Mouse (Mus musculus) spleen, postnatal 14 days (tissue): ENCODE data around the gene 1700023F06Rik.
A peak's percentile ranks its signal among the peaks of the same experiment; 100 is the strongest.
"Not testable (repeated sequence)": the region's sequence is repeated elsewhere in the genome, so short reads cannot be mapped to it uniquely, and the experiment has no call there.

Experiments used
- DNase-seq, 2 experiments: peaks; one replicate each; pipeline ENCODE4 v3.0.0; 2021 to 2022; ENCODE audit warnings: low spot score in 2 of 2

Gene 1700023F06Rik

GRCm38 (mm10) chr11:103222718-103223117, 14.4 kb upstream of the 1700023F06Rik start:
- DNase-seq, result not testable (repeated sequence)

GRCm38 (mm10) chr11:103221437-103221836, 13.1 kb upstream of the 1700023F06Rik start:
- DNase-seq, result no peak

- no peak for DNase-seq
Measured at GRCm38 (mm10) chr11:103219995-103220394, 11.6 kb upstream of the 1700023F06Rik start.

DNA sequence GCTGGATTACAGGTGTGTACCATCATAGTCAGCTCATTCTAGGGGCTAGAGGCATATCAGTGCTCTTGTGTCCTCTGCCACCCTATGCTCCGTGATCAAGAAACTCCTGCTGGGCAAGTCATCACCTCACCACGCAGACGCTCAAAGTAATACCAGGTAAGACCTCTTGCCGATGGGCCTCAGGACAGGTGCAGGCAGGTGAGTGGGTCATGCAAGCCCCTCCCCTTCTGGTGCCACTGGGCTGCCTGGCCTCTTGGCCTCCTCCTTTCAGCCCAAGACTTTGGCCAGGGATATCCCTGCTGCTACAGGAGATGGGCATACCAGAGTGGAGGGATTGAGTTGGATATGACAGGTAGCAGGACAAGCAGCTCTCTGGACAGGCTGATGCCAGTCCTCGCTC, 10.9 kb upstream of the 1700023F06Rik start:
- no peak for DNase-seq

- DNase-seq, result no peak
Measured at GRCm38 (mm10) chr11:103218517-103218901, 10.2 kb upstream of the 1700023F06Rik start.

DNA sequence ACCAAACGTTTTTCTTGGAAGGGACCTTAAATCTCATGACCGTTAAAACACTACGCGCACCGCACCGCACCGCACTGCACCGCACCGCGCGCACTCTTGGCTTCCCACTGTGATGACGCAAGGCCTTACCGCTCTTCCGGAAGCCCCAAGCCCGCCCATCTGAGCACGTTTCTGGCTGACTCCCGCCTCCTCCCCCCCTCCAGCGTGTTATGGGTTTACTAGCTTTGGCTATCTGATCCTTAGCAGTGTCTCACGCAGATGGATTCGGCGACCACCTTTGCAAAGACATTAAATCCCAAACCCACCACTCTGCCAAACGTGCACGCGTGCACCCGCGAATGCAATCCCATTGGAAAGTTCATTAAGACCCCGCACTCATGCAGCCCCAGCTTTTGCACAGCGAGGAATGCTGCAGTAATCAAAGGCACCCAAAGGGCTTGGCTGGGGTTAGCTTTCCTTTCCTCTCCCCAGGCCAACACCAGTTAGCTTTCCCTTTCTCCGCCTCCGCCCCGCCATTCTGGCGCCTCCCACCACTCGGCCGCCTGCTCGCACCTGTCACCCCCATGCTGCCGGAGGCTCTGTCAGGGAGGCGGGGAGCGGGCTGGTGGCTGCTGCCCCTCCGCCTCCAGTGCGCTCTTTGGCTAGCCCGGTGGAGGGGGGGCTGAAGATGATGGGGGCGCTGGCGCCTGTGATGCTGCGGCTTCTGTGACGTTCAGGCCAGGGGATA, 9.6 kb upstream of the 1700023F06Rik start, which contains the start of gene Spata32:
Gene Spata32 (minus strand): TSS at position 643 of the 727 bp plus-strand sequence.
- DNase-seq, result peak in 1 of 2 experiments; percentile 32

DNA sequence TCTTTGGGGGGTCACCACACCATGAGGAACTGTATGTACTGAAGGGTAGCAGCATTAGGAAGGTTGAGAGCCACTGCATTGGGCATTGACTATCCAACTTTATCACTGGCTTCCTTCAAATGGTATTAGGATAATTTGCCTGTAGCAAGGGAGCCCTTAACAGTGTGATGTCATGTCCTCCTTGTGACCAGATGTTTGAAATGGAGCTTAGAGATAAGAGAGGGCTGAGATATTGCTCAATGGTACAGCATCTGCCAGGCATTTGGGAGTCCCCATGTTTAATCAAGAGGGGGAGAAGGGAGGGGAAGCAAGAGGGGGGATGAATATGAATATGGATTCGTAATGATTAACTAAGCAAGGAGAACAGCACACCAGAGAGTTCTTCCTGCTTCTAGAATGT, 7.0 kb upstream of the 1700023F06Rik start:
- no peak for DNase-seq

GRCm38 (mm10) chr11:103213712-103214111, 5.4 kb upstream of the 1700023F06Rik start:
- DNase-seq, result no peak

GRCm38 (mm10) chr11:103210291-103210690, 1.9 kb upstream of the 1700023F06Rik start:
- DNase-seq, result no peak

DNA sequence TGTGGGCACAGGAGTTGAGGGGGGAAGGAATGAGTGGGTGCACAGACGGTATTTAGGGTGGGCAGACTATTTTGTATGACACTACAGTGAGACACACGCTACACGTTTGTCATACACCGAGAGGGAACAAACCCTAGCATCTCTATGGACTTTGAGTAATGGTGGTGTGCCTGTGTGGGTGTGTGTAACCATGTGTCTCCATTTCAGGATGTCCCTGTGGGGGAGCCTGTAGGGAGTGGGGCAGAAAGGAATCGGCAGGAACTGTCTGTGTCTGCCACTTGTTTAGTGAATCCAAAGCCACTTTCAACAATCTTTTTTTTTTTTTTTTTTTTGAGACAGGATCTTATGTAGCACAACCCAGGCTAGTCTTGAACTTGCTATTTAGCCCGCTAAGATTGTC, 2.2 kb downstream of the 1700023F06Rik start:
- DNase-seq, result no peak

GRCm38 (mm10) chr11:103202376-103202775, 6.0 kb downstream of the 1700023F06Rik start:
- DNase-seq, result no peak

GRCm38 (mm10) chr11:103201664-103202063, 6.7 kb downstream of the 1700023F06Rik start:
- no peak for DNase-seq

GRCm38 (mm10) chr11:103198911-103199803, 9.2 kb downstream of the 1700023F06Rik start:
- no peak for DNase-seq

DNA sequence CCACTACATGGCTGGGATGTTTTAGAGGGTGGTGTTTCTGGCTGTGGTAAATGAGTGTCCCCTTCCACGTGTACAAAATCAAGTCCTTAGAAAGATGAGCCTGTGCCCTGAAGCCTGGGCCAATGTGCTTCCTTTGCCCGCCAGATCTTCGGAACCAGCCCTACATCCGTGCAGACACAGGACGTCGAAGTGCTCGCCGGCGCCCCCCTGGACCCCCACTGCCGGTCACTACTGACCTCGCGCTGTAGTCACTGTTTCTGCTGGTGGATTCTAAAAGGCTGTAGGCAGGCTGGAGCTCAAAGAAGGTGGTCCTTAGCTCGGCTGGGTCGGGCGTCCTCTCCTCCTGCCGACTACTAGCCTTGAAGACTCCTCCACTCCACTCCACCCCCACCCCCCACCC, 10.0 kb downstream of the 1700023F06Rik start:
- no peak for DNase-seq

GRCm38 (mm10) chr11:103197340-103197739, 11.0 kb downstream of the 1700023F06Rik start:
- DNase-seq, result no peak

DNA sequence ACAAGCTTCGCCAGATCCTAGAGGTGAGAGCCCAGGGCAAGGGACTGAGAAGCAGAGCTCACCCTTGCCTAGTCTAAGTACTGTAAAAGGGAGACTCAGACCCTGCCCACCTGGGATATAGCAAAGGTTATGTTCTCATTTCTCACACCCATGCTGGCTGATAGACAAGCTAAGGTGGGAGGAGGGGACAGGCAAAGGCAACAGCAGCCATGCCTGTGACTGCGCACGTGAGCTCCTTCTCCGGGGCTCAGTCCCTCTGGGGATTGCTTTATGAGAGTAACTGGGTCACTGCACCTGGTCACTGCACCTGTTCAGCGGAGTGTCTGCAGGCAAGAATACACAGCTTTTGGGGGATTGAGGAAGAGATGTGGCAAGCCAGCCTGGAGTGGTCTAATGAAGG, 12.7 kb downstream of the 1700023F06Rik start:
- no peak for DNase-seq

- DNase-seq, result no peak
Measured at GRCm38 (mm10) chr11:103195236-103195635, 13.1 kb downstream of the 1700023F06Rik start.

DNA sequence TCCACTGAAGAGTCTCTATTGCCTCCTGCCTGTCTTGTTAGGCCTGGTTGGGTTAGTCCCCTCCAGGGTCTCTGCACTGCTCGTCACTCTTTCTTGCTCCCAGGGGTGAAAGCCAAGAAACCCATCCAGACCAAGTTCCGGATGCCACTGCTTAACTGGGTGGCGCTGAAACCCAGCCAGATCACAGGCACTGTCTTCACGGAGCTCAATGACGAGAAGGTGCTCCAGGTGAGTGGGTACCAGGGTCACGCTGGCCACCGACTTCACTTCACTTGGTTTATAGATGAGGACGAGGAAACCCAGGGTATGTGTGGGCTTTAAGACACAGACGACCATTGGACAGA, 14.6 kb downstream of the 1700023F06Rik start:
- DNase-seq, result no peak

GRCm38 (mm10) chr11:103192956-103193824, 15.2 kb downstream of the 1700023F06Rik start:
- DNase-seq, result no peak

GRCm38 (mm10) chr11:103192230-103192955, 16.0 kb downstream of the 1700023F06Rik start:
- DNase-seq, result no peak

DNA sequence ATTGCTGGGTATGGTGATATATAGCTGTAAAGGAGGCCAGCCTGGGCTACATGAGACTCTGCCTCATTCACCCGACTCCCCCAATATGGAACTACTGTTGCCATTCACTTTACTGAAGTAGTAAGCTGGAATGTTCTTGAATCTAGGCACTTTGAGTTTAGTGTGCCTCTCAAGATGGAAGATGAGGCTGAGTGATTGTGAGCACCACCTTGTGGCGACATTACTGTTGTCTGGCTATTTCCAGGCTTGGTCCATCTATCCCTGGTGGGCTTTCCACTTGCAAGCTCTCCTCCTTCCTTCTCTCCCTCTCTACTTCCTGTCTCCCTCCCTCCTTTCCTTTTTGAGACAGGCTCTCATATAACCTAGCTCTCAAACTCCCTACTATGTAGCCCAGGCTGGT, 23.5 kb downstream of the 1700023F06Rik start:
- no peak for DNase-seq
